Mouse (Mus musculus): ENCODE measurements around the gene Gm42372. TPM values are rescaled to one million over a fixed set of nuclear protein-coding genes. Genes with fewer than 3 reads are reported as not detected.
A peak's percentile ranks its signal among the peaks of the same experiment; 100 is the strongest.
"Not testable (repeated sequence)": the region's sequence is repeated elsewhere in the genome, so short reads cannot be mapped to it uniquely, and the experiment has no call there.

Gm42372 gene
- polyA plus RNA-seq, 1 experiment from 2014 or later, result not detected

GRCm38 (mm10) chr7:16949908-16950841, 32.7 kb upstream of the Gm42372 start:
- no peaks in the 10 kb centered on the region for H3K36me3 ChIP-seq (ENCODE audit: inconsistent target)
- no peaks in the 10 kb centered on the region for H3K79me2 ChIP-seq (ENCODE audit: inconsistent target)
- no peak overlapping the region for H3K27ac ChIP-seq
- 10% methylated on average over 29 of the region's 29 CpGs for WGBS (ENCODE audit: missing documents)
- H3K4me3 ChIP-seq (ENCODE audit: inconsistent target), result no peak overlapping the region

DNA sequence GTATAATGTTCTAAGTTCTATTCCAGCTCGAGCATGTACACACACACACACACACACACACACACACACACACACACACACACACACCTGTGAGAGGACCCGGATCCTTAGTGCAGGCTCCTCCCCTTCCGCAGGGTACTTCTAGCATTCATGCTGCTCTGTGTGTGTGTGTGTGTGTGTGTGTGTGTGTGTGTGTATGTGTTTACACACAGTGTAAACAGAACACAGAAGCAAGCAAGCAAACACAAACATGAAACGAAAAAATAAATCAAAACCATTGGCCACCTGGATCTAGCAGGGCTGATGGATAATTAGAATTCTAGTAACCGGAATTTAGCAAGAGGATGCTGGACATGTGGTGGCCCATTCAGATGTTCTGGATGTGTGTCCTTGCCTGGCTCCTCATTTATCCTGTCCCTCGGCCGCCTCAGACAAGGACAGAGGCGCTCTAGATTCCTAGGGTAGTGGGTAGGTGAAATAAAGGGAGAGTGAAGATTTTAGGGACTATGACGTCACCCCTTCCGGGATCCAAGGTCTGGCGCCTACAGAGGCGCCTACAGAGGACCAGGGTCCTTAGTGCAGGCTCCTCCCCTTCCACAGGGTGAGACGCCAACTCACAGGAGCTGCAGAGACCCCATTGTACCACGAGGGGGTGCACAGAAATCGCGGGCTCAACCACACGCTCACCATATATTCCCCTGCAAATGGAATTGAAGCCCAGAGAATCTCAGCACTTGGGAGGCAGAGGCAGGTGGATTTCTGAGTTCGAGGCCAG, 31.8 kb upstream of the Gm42372 start:
- 26% methylated on average over 15 of the region's 18 CpGs for WGBS (ENCODE audit: missing documents)
- Histone ChIP-seq H3K4me3 (ENCODE audit: inconsistent target) (no peak overlapping the region), H3K27ac (no peak overlapping the region), H3K36me3 (ENCODE audit: inconsistent target) (no peaks in the 10 kb centered on the region), H3K79me2 (ENCODE audit: inconsistent target) (no peaks in the 10 kb centered on the region)

DNA sequence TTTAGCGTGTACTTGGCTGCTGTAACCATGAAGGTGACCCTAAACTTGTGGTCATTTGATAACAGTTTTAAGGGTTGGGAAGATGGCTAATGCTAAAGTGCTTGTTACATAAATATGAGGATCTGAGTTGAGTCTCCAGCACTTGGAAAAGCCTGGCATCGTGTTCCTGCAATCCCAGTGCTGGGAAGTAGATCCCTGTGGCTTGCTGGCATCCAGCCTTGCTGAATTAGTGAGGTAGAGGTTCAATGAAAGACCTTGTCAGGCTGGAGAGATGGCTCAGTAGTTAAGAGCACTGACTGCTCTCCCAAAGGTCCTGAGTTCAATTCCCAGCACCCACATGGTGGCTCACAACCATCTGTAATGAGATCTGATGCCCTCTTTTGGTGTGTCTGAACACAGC, 29.1 kb upstream of the Gm42372 start:
- not testable (repeated sequence) for H3K36me3 ChIP-seq (ENCODE audit: inconsistent target); H3K27ac ChIP-seq; H3K4me3 ChIP-seq (ENCODE audit: inconsistent target); H3K79me2 ChIP-seq (ENCODE audit: inconsistent target)
- WGBS (ENCODE audit: missing documents), result 90% methylated on average over 2 of the region's 2 CpGs

DNA sequence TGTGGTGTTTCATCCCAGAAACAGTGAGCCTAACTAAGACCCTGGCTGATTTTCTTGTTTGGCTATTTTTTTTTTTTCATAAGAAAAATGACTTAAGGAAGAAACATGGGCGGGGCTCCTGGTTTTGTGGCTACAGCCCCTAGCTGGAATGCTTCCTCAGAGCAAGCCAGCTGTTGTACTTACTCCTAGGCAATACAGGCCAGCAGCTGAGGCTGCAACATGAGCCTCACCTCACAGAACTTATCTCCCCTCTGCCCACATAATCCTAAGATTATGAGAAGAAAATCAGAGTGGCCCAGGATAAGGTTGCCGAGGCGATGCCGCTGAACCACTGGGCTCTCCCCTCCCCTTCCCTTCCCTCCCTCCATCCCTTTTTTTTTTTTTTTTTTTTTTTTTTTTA, 27.2 kb upstream of the Gm42372 start:
- Histone ChIP-seq H3K36me3 (ENCODE audit: inconsistent target) (no peaks in the 10 kb centered on the region), H3K27ac (no peak overlapping the region), H3K79me2 (ENCODE audit: inconsistent target) (no peaks in the 10 kb centered on the region), H3K4me3 (ENCODE audit: inconsistent target) (no peak overlapping the region)
- 71% methylated on average over 3 of the region's 4 CpGs for WGBS (ENCODE audit: missing documents)

DNA sequence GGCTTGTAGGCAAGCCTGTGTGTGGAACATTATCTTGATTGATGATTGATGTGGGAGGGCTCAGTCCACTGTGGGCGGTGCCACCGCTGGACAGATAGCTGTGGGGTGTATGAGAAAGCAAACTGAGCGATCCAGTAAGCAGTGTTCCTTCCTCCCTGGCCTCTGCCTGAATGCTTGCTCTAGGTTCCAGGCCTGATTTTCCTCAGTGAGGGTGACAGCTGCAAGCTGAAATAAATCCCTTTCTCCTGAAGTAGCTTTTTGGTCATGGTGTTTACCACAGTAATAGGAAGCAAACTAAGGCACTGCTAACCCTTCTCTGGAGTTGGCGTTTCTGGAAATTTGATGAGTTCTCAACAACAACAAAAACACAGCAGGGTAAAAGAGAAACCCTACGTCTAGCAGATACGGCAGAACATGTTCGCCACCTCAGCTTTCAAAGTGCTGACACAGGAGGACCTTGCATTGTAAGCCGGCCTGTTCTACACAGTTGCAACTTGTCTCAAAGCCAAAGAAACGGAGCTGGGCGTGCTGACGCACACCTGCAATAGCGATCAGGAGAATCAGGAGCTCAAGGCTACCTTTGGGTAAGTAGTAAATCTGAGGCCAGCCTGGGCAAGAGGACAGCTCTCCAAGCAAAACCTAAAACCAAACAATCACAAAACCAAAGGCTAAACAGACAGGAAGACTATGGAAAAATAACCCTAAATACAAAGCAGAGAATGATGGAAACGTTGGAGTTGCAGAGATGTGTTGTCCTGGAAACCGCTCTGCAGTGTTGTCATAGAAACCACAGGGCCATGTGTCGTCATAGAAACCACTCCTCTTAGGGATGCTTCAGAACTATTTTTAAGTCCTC, 26.2 kb upstream of the Gm42372 start:
- no peaks in the 10 kb centered on the region for H3K36me3 ChIP-seq (ENCODE audit: inconsistent target)
- no peak overlapping the region for H3K27ac ChIP-seq
- no peak overlapping the region for H3K4me3 ChIP-seq (ENCODE audit: inconsistent target)
- WGBS (ENCODE audit: missing documents), result 85% methylated on average over 15 of the region's 15 CpGs
- H3K79me2 ChIP-seq (ENCODE audit: inconsistent target), result no peaks in the 10 kb centered on the region

DNA sequence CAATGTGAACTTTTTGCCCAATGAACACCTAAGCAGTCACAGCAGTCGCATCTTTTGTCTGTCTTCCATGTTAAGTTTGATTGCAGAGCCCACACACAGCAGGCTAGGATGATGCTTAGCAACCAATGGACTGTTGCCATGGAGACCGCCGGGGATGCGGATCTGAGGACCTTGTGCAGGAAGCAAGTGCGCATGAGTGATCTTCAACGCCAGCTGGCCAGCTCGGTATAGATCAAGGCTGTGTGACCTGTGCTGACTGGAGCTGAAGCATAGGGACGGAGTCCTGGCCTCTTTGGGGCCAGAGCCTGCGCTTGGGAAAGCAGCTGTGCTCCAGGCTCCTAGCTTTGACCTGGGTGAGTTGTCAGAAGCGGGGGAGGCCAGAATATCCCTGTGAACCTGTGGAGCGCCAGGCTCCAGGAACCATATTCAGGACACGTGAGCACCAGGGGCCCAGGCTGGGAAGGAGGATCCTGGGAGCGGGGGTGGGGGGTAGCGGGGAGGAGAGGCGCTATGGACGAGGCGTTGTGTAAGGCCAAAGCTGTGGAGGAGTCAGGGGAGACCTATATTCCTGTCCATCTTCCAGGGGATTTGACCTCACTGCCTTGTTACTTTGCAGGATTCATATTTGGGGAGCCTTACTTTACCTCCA, 23.2 kb upstream of the Gm42372 start, which contains the start of gene Pnmal1:
Gene Pnmal1 (plus strand): TSS at position 141 of the 649 bp plus-strand sequence.
- Histone ChIP-seq H3K79me2 (ENCODE audit: inconsistent target) (no peaks in the 10 kb centered on the region), H3K4me3 (ENCODE audit: inconsistent target) (no peak within 1 kb of the TSS), H3K36me3 (ENCODE audit: inconsistent target) (no peaks in the 10 kb centered on the region), H3K27ac (no peak within 1 kb of the TSS)
- WGBS (ENCODE audit: missing documents), result 64% methylated on average over 16 of the region's 17 CpGs

- no peak overlapping the region for H3K4me3 ChIP-seq (ENCODE audit: inconsistent target)
- no peaks in the 10 kb centered on the region for H3K79me2 ChIP-seq (ENCODE audit: inconsistent target)
- H3K27ac ChIP-seq, result no peak overlapping the region
- no peaks in the 10 kb centered on the region for H3K36me3 ChIP-seq (ENCODE audit: inconsistent target)
- WGBS (ENCODE audit: missing documents), result 83% methylated on average over 5 of the region's 5 CpGs
Measured at GRCm38 (mm10) chr7:16961678-16962077, 21.2 kb upstream of the Gm42372 start.

- no peak overlapping the region for H3K27ac ChIP-seq
- no peak overlapping the region for H3K4me3 ChIP-seq (ENCODE audit: inconsistent target)
- H3K36me3 ChIP-seq (ENCODE audit: inconsistent target), result no peaks in the 10 kb centered on the region
- 69% methylated on average over 6 of the region's 6 CpGs for WGBS (ENCODE audit: missing documents)
- H3K79me2 ChIP-seq (ENCODE audit: inconsistent target), result no peaks in the 10 kb centered on the region
Measured at GRCm38 (mm10) chr7:16968414-16968813, 14.5 kb upstream of the Gm42372 start.

DNA sequence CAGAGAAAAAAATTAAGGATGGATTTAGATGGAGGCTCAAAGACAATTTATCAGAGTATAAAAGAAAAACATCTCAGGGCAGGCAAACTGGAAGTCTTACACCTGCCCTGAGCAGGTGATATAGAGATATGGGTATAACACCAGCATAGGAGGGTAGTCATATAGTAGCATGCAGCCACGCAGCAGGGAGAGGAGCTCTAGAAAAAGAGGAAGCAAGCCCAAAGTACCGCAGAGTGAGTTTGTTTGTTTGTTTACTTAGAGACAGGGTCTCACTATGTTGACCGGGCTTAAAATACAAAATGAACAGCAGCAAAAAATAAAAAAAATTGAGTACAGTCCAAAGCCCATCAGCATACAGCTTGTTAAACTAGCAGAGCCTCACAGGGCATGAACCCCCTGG, 11.7 kb upstream of the Gm42372 start:
- 23% methylated on average over 3 of the region's 3 CpGs for WGBS (ENCODE audit: missing documents)
- no peaks in the 10 kb centered on the region for H3K79me2 ChIP-seq (ENCODE audit: inconsistent target)
- H3K4me3 ChIP-seq (ENCODE audit: inconsistent target), result no peak overlapping the region
- H3K36me3 ChIP-seq (ENCODE audit: inconsistent target), result no peaks in the 10 kb centered on the region
- no peak overlapping the region for H3K27ac ChIP-seq

DNA sequence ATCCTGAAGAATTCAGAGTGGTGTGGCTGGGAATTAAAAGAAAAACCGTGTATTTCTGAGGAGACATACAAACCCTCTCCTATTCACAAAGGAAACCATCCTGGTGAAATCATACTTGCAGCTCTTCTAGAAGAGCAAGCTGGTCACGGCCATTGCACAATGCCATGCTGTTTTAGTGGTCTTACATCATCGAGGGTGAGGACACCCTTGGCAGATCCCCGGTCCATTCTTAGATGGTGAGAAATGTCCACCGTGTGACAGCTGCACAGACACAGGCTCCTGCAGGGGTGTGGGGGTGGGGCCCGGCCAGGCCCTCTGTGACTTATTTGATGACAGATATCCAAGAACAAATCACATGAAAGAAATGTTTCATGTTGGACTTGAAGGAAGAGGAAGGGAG, 8.9 kb upstream of the Gm42372 start:
- Histone ChIP-seq H3K27ac (no peak overlapping the region), H3K4me3 (ENCODE audit: inconsistent target) (no peak overlapping the region), H3K36me3 (ENCODE audit: inconsistent target) (no peaks in the 10 kb centered on the region), H3K79me2 (ENCODE audit: inconsistent target) (no peaks in the 10 kb centered on the region)
- WGBS (ENCODE audit: missing documents), result 13% methylated on average over 6 of the region's 6 CpGs

- Histone ChIP-seq H3K4me3 (ENCODE audit: inconsistent target) (no peak overlapping the region), H3K36me3 (ENCODE audit: inconsistent target) (no peaks in the 10 kb centered on the region), H3K79me2 (ENCODE audit: inconsistent target) (no peaks in the 10 kb centered on the region), H3K27ac (no peak overlapping the region)
- 92% methylated on average over 8 of the region's 8 CpGs for WGBS (ENCODE audit: missing documents)
Measured at GRCm38 (mm10) chr7:16976298-16976697, 6.6 kb upstream of the Gm42372 start.

DNA sequence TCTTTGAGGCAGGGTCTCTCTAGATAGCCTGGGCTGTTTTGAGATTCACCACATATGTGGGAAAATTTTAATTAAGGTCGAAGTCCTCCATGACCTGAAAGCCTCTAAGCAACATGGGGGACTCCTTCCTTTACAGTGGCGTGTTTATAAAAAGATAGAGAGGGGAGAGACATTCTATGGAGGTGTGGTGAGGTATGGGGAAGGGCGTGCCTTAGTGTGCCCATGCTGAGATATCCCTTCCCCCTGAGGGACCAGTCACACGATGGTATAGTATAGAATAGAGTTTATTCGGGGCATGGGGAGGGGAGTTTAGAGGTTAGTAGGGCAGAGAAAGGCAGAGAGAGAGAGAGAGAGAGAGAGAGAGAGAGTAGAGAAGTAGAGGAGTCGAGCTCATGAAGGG, 4.7 kb upstream of the Gm42372 start:
- no peak overlapping the region for H3K4me3 ChIP-seq (ENCODE audit: inconsistent target)
- H3K27ac ChIP-seq, result no peak overlapping the region
- 72% methylated on average over 6 of the region's 6 CpGs for WGBS (ENCODE audit: missing documents)
- H3K79me2 ChIP-seq (ENCODE audit: inconsistent target), result no peaks in the 10 kb centered on the region
- no peaks in the 10 kb centered on the region for H3K36me3 ChIP-seq (ENCODE audit: inconsistent target)

GRCm38 (mm10) chr7:16978593-16978992, 4.3 kb upstream of the Gm42372 start:
- H3K79me2 ChIP-seq (ENCODE audit: inconsistent target), result no peaks in the 10 kb centered on the region
- H3K4me3 ChIP-seq (ENCODE audit: inconsistent target), result no peak overlapping the region
- 95% methylated on average over 3 of the region's 3 CpGs for WGBS (ENCODE audit: missing documents)
- no peaks in the 10 kb centered on the region for H3K36me3 ChIP-seq (ENCODE audit: inconsistent target)
- no peak overlapping the region for H3K27ac ChIP-seq

GRCm38 (mm10) chr7:16980348-16980747, 2.5 kb upstream of the Gm42372 start:
- Histone ChIP-seq H3K36me3 (ENCODE audit: inconsistent target) (no peaks in the 10 kb centered on the region), H3K4me3 (ENCODE audit: inconsistent target) (peak overlapping the region; percentile 3; the same call in 1 of the 2 replicates), H3K79me2 (ENCODE audit: inconsistent target) (no peaks in the 10 kb centered on the region), H3K27ac (no peak overlapping the region)
- WGBS (ENCODE audit: missing documents), result 2% methylated on average over 12 of the region's 12 CpGs
